Mouse (Mus musculus): ENCODE data around the gene Ubtf.
A peak's percentile ranks its signal among the peaks of the same experiment; 100 is the strongest.

Gene Ubtf

GRCm38 (mm10) chr11:102346926-102347325, 27.4 kb upstream of the Ubtf start:
- DNase-seq (ENCODE audit: low spot score), result no peak

GRCm38 (mm10) chr11:102344458-102344857, 24.9 kb upstream of the Ubtf start:
- DNase-seq (ENCODE audit: low spot score), result no peak

DNA sequence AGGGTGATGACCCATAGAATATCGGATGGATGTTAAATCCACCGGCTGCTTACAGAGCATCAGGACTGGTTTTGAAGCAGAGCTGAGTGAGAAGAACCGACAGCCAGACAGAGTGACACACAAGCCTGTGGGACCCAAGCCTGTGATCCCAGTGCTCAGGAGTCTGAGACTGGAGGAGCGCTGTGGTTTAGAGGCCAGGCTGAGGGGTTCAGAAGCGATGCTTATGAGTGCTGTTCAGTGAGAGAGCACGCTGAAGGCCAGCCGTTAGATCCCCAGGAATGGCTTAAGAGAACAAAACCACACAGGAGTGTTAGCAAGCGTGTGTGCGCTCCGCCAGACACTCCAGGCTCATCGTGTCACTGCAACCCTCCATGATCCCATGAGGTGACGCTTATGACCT, 23.2 kb upstream of the Ubtf start:
- no peak for DNase-seq (ENCODE audit: low spot score)

- no peak for DNase-seq (ENCODE audit: low spot score)
Measured at GRCm38 (mm10) chr11:102341101-102341500, 21.6 kb upstream of the Ubtf start.

- DNase-seq (ENCODE audit: low spot score), result no peak
Measured at GRCm38 (mm10) chr11:102339624-102340023, 20.1 kb upstream of the Ubtf start.

GRCm38 (mm10) chr11:102339195-102339594, 19.7 kb upstream of the Ubtf start:
- DNase-seq (ENCODE audit: low spot score), result peak; percentile 39

- DNase-seq (ENCODE audit: low spot score), result peak; percentile 61
Measured at GRCm38 (mm10) chr11:102338561-102338960, 19.0 kb upstream of the Ubtf start.

- DNase-seq (ENCODE audit: low spot score), result no peak
Measured at GRCm38 (mm10) chr11:102337921-102338320, 18.4 kb upstream of the Ubtf start.

DNA sequence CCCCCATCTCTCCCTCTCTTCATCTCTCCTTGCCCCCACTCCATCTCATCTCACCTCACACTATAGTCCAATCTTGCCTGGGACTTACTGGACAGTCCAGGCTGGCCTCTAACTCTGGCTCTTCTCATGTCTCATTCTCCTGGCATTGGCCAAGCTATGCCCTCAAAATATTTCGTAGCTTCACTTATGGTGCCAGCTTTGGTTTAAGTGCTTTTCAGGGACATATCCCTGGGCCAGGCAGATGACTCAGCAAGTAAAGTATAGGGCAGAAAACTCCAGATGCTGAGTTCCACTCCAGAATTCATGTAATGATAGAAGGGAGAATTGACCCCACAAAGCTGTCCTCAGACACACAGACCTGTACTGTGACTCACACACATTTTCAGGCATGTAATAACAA, 16.6 kb upstream of the Ubtf start:
- no peak for DNase-seq (ENCODE audit: low spot score)

GRCm38 (mm10) chr11:102334973-102335700, 15.6 kb upstream of the Ubtf start:
- no peak for DNase-seq (ENCODE audit: low spot score)

DNA sequence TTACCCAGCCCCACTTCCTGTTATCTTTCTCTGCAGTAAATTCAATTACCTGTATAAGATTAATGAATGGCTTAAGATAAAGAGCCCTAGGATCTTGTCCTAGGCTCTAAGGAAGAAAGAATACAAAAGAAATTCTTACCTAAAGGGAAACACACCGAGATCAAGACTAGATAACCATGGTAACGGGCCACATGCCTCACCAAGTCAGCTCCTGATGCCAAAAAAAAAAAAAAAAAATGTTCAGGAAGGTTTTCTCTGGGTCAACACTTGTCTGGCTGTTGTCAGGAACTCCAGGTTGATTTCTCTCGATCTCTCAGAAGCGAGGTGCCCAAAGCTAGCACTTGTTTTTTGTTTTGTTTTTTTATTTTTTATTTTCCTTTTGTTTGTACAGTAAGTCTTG, 14.5 kb upstream of the Ubtf start:
- no peak for DNase-seq (ENCODE audit: low spot score)

- no peak for DNase-seq (ENCODE audit: low spot score)
Measured at GRCm38 (mm10) chr11:102333061-102333460, 13.5 kb upstream of the Ubtf start.

DNA sequence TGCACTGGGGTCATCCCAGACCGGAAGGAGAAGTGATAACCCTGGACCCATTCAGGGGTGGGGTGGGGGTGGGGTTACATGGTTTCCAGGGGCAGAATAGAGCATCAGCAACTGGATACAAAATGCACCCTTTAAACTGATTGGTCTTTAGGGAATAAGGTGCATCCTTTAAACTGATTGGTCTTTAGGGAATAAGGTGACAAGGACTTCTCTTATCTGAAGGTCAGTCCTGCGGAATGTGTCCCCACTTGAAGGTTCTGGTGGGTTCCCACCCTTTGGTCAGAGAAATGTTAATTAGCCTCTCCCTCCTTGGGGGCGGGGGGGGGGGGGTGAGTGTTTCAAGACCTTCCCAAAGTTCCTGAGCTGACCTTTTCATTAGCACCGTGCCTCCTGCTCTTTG, 12.3 kb upstream of the Ubtf start:
- no peak for DNase-seq (ENCODE audit: low spot score)

DNA sequence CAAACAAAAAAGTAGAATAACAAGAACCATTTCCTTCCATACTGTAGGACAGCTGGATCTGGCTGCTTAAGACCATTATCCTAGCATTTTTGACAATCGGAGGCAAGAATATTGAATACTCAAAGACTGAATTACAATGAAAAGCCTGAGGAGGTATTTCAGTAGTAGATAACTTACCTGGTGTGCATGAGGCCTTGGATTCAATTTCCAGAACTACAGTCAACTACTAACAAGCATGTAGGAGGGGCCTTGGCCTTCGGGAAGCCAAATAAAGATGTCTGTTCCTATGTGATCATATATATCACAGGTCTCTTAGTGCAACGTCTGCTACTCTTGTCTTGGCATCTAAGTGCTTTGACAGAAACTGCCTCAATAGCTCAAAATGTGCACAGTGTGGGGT, 10.5 kb upstream of the Ubtf start:
- no peak for DNase-seq (ENCODE audit: low spot score)

GRCm38 (mm10) chr11:102329518-102329917, 10.0 kb upstream of the Ubtf start:
- no peak for DNase-seq (ENCODE audit: low spot score)

DNA sequence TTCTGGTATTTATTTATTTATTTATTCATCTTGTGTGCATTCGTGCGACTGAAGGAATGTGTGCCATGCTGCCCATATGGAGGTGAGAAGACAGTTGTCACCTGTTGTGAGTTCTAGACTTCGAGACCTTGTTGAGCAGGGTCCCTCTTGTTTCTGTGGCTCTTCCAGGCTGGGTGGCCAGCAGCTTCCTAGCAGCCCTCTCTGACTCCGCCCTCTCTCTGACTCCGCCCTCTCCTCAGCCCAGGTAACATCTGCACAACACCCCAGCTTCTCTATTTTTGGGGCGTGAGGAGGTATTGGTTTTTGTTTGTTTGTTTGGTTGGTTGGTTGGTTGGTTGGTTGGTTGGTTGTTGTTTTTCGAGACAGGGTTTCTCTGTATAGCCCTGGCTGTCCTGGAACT, 8.3 kb upstream of the Ubtf start:
- DNase-seq (ENCODE audit: low spot score), result no peak

GRCm38 (mm10) chr11:102327250-102327649, 7.7 kb upstream of the Ubtf start:
- DNase-seq (ENCODE audit: low spot score), result no peak

DNA sequence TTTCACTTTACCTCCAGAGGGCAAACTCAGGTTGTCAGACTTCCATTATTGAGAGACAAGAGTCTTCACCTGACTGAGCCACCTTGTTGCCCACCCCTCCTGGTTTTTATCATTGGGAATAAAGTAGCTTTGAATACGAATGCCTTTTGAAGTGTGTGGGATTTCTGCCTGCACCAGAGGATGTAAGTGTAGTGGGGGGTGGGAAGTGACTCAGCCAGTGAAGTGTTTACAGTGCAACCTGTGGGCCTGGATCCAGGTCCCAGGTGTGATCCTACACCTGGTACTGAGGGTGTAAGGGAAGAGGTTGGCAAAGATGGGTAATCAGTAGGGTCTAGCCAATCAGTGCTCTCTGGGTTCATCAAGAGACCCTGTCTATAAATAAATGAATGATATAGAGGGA, 4.0 kb upstream of the Ubtf start:
- no peak for DNase-seq (ENCODE audit: low spot score)

DNA sequence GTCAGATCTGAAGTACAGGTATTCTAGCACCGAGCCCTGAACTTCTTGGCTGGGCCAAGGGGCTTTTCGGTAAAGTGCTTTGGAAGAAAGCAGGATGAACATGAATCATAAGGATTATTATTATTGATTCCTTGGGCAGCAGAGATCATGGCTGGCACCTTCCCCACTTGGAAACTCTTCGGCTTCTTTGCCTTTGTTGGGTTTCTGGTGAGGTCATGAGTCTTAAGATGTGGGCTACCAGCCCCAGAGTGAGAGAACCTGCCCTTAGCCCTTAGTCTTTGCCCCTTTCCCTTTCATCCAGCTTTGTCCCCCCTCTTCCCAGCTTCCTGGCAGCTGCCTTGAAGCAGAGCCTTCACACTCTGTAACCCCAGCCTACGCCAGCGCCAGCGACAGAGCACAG, 2.4 kb upstream of the Ubtf start:
- DNase-seq (ENCODE audit: low spot score), result no peak

GRCm38 (mm10) chr11:102320686-102321005, 1.1 kb upstream of the Ubtf start:
- DNase-seq (ENCODE audit: low spot score), result peak; percentile 68

DNA sequence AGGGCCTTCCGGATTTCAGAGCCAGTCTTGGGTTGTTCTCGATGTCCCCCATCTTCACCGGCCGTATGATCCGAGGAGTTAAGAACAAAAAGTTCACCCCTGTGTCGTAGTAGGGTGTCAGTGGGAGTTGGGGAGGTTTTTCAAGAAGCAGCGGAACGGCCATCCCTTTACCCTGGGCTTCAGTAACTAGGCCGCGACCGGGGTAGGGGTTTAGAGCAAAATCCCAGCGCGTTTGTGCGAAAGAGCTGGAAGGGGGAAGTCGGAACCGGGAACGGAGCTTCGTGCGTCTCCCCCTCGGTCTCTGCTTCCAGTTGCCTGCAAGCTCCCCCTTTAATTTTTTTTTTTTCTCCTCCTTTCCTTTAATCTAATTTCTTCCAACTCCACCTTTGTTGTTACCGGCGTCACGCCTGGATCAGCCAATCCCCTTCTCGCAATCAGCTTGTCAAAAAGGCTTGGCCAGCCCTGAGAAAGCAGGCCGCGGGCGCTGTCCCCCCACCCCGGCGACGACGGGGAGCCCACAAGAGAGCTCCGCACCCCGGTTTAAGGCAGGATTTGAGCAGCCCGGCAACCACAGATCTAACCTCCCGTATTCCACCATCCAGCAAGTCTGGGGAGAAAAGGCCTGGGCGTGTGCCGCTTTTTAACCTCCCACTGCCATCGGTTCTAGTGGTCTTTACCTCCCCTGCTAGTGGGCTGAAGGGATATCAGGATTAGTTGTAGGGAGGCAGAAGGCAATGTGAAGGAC, 571 bp upstream of the Ubtf start:
- peak; percentile 82 for DNase-seq (ENCODE audit: low spot score)

DNA sequence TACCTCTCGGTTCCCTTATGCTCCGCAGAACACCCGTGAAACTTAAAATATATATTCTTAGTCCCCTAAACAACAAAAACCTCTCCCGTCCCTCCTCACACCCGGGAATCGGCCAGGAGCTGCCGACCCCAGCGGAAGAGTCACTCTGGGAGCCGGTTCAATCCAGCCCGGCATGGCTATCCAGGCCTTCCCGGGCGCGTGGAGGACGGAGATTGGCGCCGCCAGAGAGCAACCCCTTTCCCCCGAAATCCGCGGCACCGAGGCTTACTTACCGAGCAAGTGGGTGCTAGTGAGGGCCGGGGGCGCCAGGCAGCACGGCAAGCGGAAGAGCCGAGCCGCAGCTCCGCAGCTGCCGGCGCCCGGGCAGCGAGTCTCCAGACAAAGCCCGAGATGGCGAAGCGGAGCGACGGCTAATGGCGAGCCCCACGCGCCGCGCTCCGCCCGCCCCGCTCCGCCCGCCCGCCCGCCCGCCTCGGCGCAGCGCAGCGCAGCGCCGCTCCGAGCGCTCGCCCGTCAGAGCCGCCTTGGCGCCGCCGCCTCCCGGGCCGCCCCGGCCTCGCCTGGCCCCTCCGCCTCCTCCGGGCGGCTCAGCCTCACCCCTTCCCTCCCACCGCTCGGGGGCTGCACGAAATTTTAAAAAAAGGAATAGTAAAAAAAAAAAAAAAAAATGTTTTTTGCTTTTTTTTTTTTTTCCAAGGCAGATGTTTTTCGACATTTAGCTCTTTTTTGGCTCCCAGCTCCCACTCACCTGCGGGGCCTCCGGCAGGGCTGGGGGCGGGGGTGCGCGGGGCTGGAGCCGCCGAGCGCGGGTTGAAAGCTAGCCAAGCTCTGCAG, 749 bp downstream of the Ubtf start:
- DNase-seq (ENCODE audit: low spot score), result peak; percentile 66
